Mouse (Mus musculus) cortical plate, adult 2 months (tissue): Measurements from ENCODE around the gene Gys2. TPM values are rescaled to one million over a fixed set of nuclear protein-coding genes. Genes with fewer than 3 reads are reported as not detected.
A peak's percentile ranks its signal among the peaks of the same experiment; 100 is the strongest.
"Not testable (repeated sequence)": the region's sequence is repeated elsewhere in the genome, so short reads cannot be mapped to it uniquely, and the experiment has no call there.

ENCODE experiments used
- H3K27ac ChIP-seq: fragments of 200-500 bp; 2 replicates; pipeline ENCODE4 v1.5.1; 2012; ENCODE audit warnings: low read length, control low read depth, inconsistent platforms; ENCODE audit not compliant: insufficient read depth
- H3K4me1 ChIP-seq: fragments of 200-500 bp; 2 replicates; pipeline ENCODE4 v1.6.1; 2011; ENCODE audit warnings: low read length; ENCODE audit not compliant: control insufficient read depth, insufficient read depth
- H3K4me3 ChIP-seq: fragments of 200-500 bp; 2 replicates; pipeline ENCODE4 v1.5.1; 2011; ENCODE audit warnings: mild to moderate bottlenecking, low read length, control low read depth; ENCODE audit not compliant: insufficient read depth
- CTCF ChIP-seq: fragments of 200-500 bp; IDR thresholded peaks from 2 replicates; pipeline ENCODE4 v1.5.1; 2011; ENCODE audit warnings: mild to moderate bottlenecking, control low read depth, low read length; ENCODE audit not compliant: insufficient read depth; ENCODE audit errors: extremely low read depth
- POLR2A ChIP-seq: fragments of 200-500 bp; IDR thresholded peaks from 2 replicates; pipeline ENCODE4 v1.6.1; 2011; ENCODE audit warnings: mild to moderate bottlenecking, low read length, control low read depth; ENCODE audit not compliant: insufficient read depth; ENCODE audit errors: extremely low read depth
- polyA plus RNA-seq: library from polyadenylated mRNA; depleted of rRNA; stranded (reverse); fragments of >200 nt; gene quantifications from 2 replicates; pipeline ENCODE4 v1.2.3, GENCODE M21; 2012

Gys2 gene
- polyA plus RNA-seq, 1 experiment: not detected

DNA sequence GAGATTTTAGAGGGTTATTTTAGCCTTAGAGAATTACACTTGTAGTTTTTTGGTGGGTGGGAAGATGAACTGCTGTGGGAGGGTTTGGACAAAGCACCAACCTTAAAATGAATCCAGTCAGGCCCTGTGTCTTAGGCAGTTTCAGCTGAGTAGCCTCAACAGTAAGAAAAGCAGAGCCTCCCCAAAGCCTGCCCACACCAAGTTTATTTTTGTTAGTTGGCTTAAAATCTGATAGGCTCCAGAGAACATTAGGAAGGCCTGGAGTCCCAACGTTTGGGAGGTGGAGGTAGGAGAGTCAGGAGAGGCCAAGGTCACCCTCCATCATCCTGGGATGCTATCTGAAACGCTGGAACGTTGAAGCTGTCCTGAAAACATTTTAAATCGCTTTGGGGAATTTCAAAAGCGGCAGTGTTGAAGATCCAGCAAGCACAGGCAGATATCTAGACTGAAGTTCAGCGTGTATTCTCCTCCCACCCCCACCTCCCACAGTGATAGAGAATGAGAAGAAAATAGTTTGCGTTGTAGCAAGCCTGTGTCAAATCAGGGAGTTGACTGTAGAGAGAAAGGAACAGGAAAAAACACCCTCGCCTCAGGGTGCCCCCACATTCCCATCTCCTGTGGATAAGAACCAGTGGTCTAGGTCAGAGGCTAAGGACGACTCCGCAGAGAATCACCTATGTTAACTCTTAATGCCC lies 33.6 kb upstream of the Gys2 start:
- H3K27ac ChIP-seq: peak overlapping the region; percentile 76
- H3K4me3 ChIP-seq: peak overlapping the region; percentile 95
- H3K4me1 ChIP-seq: peaks cover 8% of the 10 kb centered on the region
- TF ChIP-seq POLR2A: no peak
- TF ChIP-seq CTCF: no peak

DNA sequence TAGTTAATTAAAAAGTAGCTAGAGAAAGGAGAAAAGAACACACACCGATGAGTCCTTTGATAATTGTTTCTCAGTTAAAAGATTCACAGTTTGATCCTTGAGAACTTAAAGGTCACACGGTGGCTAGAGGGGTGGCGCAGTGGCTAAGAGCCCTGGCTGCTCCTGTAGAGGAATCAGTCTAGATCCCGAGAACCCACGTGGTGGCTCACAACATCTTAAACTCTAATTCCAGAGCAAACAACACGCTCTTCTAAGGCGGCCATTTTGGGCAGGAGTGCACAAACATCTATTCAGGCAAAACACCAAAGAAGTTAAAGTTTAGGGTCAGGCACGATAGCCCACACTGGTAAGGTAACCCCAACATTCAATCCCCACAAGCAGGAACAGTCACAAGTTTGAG lies 30.7 kb upstream of the Gys2 start:
- Histone ChIP-seq H3K27ac (no peak overlapping the region), H3K4me3 (peak overlapping the region; percentile 24; the same call in 1 of the 2 replicates), H3K4me1 (peaks cover 8% of the 10 kb centered on the region)
- TF ChIP-seq POLR2A (no peak), CTCF (no peak)

DNA sequence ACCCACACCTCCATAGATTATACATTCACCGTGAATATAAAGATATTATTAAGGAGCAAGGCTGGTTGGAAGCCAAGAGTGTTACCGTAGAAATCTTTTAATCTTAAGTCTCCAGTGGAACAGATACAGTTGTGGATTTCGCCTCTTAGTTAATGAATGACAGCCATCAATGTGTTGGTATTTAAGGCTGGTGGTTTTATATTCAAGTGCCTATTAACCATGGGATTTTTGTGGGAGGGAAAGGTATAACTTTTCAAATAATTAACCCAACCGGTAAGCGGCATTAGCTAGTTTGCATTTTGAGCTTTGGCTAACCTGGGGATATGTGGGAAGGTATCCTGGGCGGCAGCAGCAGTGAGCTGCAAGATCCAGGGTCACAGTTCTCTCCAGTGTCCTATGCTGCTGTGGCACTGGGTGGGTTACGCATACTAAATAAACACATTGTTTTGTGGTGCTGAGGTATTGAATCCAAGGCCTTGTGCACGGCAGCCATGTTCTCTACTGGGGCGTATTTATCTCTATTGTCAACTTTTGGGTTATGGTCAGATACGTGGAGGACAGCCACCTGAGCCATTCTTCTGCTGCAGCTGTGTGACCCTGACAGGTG lies 29.7 kb upstream of the Gys2 start:
- no peak overlapping the region for H3K4me3 ChIP-seq
- no peak for TF ChIP-seq POLR2A
- no peak for TF ChIP-seq CTCF
- H3K27ac ChIP-seq: no peak overlapping the region
- H3K4me1 ChIP-seq: peaks cover 8% of the 10 kb centered on the region

DNA sequence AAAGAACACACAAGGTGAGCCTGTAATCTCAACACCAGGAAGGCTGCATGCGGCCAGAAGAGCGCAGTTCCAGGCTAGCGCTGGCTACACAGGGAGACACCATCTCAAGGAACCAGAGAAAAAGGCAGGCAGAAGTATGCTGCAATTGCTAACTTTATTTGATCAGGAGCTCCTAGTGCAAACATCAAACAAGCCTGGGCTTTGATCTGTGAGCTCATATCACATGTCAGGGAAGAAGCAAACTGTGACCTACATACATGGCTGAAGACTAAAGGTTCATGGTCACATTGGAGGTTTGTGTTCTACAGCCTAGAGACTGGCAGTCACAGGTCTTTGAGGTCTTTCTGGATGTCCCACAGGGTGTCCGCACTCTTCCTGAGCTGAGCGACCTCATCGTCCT lies 17.2 kb upstream of the Gys2 start:
- not testable (repeated sequence) for H3K4me1 ChIP-seq, H3K27ac ChIP-seq, H3K4me3 ChIP-seq

DNA sequence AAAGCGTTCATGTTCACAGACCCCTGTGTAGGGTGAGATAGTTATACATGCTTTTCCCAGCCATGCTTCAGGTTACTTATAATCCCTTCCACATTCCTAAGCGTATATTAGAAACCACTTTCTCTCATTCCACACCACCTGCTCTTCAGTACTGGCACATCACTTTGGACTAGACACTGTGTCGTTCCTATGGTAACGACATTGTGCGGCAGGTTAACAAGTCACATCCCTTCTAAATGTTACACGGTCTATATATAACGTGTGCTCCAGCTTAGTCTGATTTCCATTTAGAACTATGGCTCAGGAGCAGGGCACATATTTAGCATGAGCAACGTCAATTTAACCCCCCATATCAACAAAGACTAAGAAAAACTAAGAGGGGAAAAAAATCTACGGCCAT lies 14.7 kb upstream of the Gys2 start:
- H3K4me1 ChIP-seq: peaks cover 3% of the 10 kb centered on the region; the same call in 1 of the 2 replicates
- no peak overlapping the region for H3K4me3 ChIP-seq
- TF ChIP-seq POLR2A (no peak), CTCF (no peak)
- no peak overlapping the region for H3K27ac ChIP-seq

DNA sequence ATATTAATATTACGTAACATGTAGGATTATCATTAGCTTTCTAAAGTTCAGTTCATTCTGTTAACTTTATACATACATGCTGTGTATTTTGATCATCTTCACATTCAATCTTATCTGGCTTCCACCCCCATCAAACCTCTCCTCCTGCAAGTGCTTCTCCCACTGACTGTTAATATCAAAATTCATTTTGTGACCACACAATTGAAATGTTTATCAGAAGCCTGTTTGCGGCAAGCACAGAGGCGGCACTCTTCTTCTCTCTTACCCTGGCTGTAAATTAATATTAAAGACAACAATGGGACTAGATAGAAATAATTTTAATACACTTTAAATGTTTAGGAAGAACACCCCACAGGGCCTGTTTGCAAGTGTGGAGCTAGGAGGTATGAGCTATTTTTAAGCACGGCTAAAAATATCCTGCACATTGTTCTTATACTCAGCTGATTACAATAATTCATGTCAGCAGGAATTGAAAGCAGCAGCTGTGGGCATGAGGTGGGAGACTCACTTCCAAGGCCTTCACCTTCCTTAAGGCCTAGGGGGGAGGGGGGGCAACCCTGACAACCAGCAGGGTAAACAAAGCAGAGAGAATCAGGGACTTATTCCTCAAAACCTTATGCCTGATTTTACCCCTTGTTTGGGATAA lies 12.7 kb upstream of the Gys2 start:
- Histone ChIP-seq H3K27ac (no peak overlapping the region), H3K4me1 (peaks cover 3% of the 10 kb centered on the region; the same call in 1 of the 2 replicates), H3K4me3 (no peak overlapping the region)
- no peak for TF ChIP-seq CTCF
- no peak for TF ChIP-seq POLR2A

DNA sequence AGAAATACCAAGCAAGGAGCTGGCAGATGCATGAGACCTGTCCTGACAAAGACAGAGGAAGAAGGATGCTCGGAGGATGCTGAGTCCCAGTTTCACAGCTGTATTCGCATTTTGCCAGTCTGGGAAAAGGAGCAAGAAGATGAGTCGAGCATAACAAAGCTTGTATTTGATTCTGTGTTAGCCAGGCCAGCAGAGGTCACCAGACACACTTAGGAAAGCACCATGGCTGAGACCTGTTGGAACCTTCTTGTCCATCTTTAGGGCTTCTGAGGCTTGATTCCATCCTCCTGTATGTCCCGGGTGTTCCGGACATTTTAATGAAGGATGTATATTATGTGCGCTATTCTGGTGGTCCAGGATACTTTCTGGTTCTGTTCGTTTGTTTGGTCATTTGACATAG lies 4.3 kb upstream of the Gys2 start:
- Histone ChIP-seq H3K4me1 (no peaks in the 10 kb centered on the region), H3K4me3 (no peak overlapping the region), H3K27ac (no peak overlapping the region)
- no peak for TF ChIP-seq POLR2A
- TF ChIP-seq CTCF: peak; percentile 52

DNA sequence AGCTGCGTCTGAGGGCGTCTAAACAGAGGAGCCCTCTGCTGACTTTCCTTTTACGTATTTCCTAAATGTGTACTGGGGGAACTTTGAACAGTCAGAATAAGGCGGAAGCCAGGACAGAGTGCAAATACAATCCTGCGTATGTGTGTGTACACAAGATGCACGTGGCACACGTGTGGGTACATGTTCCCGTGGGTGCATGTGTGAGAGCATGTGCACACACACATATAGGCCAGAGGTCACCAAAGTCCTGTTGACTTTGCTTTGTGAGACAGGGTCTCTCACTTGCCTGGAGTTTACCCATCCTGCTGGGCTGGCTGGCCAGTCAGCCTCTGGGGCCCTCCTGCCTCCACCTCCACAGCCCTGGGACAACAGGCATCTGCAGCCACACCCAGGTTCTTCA lies 1.8 kb downstream of the Gys2 start:
- Histone ChIP-seq H3K27ac (no peak overlapping the region), H3K4me3 (no peak overlapping the region), H3K4me1 (no peaks in the 10 kb centered on the region)
- TF ChIP-seq POLR2A (no peak), CTCF (no peak)

DNA sequence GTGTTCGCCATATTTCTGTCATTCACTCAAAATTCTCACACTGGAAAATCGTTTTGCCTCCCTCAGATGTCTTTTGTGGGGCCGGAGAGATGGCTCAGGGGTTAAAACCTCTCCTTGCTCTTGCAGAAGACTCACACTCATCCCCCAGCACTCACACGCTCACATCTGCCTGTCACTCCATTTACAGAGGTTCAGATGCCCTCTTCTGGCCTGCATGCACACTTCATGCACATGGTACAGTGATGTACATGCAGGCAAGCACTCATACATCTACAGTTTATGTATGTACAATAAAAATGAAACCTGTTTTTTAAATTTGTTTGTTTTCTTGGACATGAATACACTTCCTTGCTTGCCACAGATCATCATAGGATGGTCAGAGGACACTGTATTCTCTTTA lies 3.3 kb downstream of the Gys2 start:
- TF ChIP-seq POLR2A (no peak), CTCF (peak; percentile 46)
- H3K27ac ChIP-seq: no peak overlapping the region
- H3K4me1 ChIP-seq: no peaks in the 10 kb centered on the region
- H3K4me3 ChIP-seq: no peak overlapping the region

DNA sequence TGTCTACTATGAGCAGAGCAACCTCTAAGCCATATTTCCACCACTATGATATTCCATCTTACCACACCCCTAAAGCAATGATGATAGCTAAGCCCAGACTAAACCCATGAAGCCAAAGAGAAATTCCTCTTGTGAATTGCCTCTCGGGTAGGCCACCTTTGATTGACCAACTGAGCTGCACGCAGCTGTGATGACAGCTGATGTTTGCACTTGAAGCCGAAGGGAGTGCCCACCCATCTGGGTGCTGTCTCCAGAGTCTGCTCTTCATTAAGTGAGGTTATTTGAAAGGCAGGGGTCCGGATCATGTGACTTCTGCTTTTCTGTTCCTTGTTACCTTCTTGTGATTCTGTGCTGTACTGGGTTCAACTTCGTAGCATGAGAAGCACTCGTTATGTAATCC lies 10.7 kb downstream of the Gys2 start:
- Histone ChIP-seq H3K27ac (no peak overlapping the region), H3K4me1 (no peaks in the 10 kb centered on the region), H3K4me3 (no peak overlapping the region)
- TF ChIP-seq CTCF (no peak), POLR2A (no peak)
